Mouse (Mus musculus): ENCODE measurements around the gene Pnkp. TPM values are rescaled to one million over a fixed set of nuclear protein-coding genes. Genes with fewer than 3 reads are reported as not detected.
A peak's percentile ranks its signal among the peaks of the same experiment; 100 is the strongest.

Pnkp gene
- polyA plus RNA-seq, 1 experiment from 2014 or later: 17.4 TPM

DNA sequence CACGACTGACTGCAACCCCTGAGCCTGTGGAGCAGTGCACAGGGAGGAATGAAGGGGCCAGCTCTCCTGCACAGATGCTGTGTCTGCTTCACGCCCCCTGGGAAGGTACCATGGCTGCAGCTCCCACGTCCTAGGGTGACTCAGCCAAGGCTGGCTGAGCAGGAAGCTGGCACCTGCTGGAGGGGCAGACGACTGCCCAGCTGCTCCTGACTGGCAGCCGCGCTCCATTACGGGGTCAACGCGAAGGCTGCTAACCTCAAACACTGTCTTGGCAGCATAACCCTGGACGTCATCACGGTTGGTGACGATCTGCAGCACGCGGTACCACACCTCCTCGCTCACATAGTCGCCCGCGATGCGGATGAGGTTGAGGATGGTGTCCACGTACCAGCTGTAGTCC lies 48.5 kb downstream of the Pnkp start:
- H3K36me3 ChIP-seq (ENCODE audit: inconsistent target): peaks cover 63% of the 10 kb centered on the region
- H3K27ac ChIP-seq: no peak overlapping the region
- WGBS (ENCODE audit: missing documents): 85% methylated on average over 20 of the region's 20 CpGs
- H3K79me2 ChIP-seq (ENCODE audit: inconsistent target): no peaks in the 10 kb centered on the region
- no peak overlapping the region for H3K4me3 ChIP-seq (ENCODE audit: inconsistent target)

DNA sequence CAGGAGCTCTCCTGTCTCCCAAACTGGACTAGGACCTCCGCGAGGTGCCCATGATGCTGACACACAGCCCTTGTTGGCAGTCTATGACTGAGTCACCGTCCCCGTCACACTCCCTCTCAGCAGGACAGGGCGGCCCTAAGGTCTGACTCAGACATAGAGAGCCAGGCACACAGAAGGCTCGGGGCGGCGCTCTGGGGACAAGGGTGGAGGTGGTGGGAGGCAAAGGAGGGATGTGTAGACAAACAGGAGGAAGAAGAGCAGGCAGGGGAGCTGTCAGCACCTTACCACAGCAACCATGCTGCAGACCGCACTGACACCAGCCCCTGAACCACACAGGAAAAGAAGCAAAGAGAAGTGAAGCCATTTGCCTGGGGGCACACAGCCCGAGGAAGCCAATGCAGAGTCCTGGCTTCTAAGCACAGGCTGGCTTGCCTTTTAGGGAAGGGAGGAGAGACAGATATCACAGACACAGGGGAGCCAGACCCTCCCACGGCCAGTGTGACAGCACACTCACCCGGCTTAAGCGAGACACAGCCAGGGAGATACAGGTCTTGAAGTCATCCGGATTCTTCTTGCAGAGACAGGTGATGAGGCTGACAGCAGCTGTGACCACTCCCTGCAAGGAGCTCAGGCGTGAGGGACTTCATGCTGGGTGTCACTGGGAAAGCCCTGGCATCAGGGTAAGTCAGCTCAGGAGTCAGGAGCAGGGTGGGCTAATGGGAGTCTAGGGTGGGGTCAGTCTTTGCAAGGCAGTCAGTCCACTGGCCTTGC lies 52.0 kb downstream of the Pnkp start:
- Histone ChIP-seq H3K4me3 (ENCODE audit: inconsistent target) (no peak overlapping the region), H3K27ac (0 out of 2 replicates have a peak overlapping the region, but pooled peaks have one; percentile 4), H3K79me2 (ENCODE audit: inconsistent target) (no peaks in the 10 kb centered on the region), H3K36me3 (ENCODE audit: inconsistent target) (peaks cover 94% of the 10 kb centered on the region)
- 66% methylated on average over 15 of the region's 15 CpGs for WGBS (ENCODE audit: missing documents)

Other genes with a start within 250 kb of the Pnkp start
- not detected in 3 replicates for gene Myh14, start 186.3 kb upstream of the Pnkp start, polyA plus RNA-seq (2018)
- gene Izumo2, start 148.4 kb upstream of the Pnkp start, polyA plus RNA-seq (2018): not detected in 3 replicates
- gene Vrk3, start 108.7 kb upstream of the Pnkp start, polyA plus RNA-seq (2018): 25.2 to 68.8 TPM (median 45.1 TPM) in 3 replicates
- 0.23 to 0.60 TPM (median 0.30 TPM) in 3 replicates for gene Zfp473, start 106.1 kb upstream of the Pnkp start, polyA plus RNA-seq (2018)
- gene Nup62, start 41.1 kb upstream of the Pnkp start, polyA plus RNA-seq (2018): 60.3 to 113 TPM (median 73.8 TPM) in 3 replicates
- 2.3 to 2.8 TPM (median 2.7 TPM) in 3 replicates for gene Il4i1, start 40.8 kb upstream of the Pnkp start, polyA plus RNA-seq (2018)
- gene Atf5, start 40.5 kb upstream of the Pnkp start, polyA plus RNA-seq (2018): 29.8 to 55.7 TPM (median 36.4 TPM) in 3 replicates
- gene Akt1s1, start 8.1 kb upstream of the Pnkp start, polyA plus RNA-seq (2018): 33.4 to 56.3 TPM (median 49.1 TPM) in 3 replicates
- 25.6 to 51.8 TPM (median 28.3 TPM) in 3 replicates for gene Tbc1d17, start 8.1 kb upstream of the Pnkp start, polyA plus RNA-seq (2018)
- 38.5 to 61.7 TPM (median 49.4 TPM) in 3 replicates for gene Ptov1, start 12.6 kb downstream of the Pnkp start, polyA plus RNA-seq (2018)
- 24.5 to 28.2 TPM (median 26.1 TPM) in 3 replicates for gene Med25, start 35.6 kb downstream of the Pnkp start, polyA plus RNA-seq (2018)
- gene Fuz, start 38.9 kb downstream of the Pnkp start, polyA plus RNA-seq (2018): 4.6 to 8.8 TPM (median 6.1 TPM) in 3 replicates
- 49.8 to 76.6 TPM (median 75.0 TPM) in 3 replicates for gene Ap2a1, start 72.4 kb downstream of the Pnkp start, polyA plus RNA-seq (2018)
- gene Tsks, start 86.1 kb downstream of the Pnkp start, polyA plus RNA-seq (2018): not detected in 3 replicates
- not detected in 3 replicates for gene Cpt1c, start 117.7 kb downstream of the Pnkp start, polyA plus RNA-seq (2018)
- gene Prmt1, start 129.4 kb downstream of the Pnkp start, polyA plus RNA-seq (2018): 53.7 to 169 TPM (median 55.6 TPM) in 3 replicates
- gene Irf3, start 140.5 kb downstream of the Pnkp start, polyA plus RNA-seq (2018): 30.9 to 55.5 TPM (median 35.0 TPM) in 3 replicates
- gene Bcl2l12, start 141.6 kb downstream of the Pnkp start, polyA plus RNA-seq (2018): 10.9 to 14.5 TPM (median 12.9 TPM) in 3 replicates
- gene Scaf1, start 159.2 kb downstream of the Pnkp start, polyA plus RNA-seq (2018): 32.6 to 36.9 TPM (median 32.9 TPM) in 3 replicates
- gene Rras, start 160.8 kb downstream of the Pnkp start, polyA plus RNA-seq (2018): 23.5 to 51.8 TPM (median 29.9 TPM) in 3 replicates
- gene Prr12, start 195.7 kb downstream of the Pnkp start, polyA plus RNA-seq (2018): 15.5 to 17.7 TPM (median 17.1 TPM) in 3 replicates
- gene Nosip, start 205.3 kb downstream of the Pnkp start, polyA plus RNA-seq (2018): 40.1 to 50.7 TPM (median 45.7 TPM) in 3 replicates
- 19.0 to 31.7 TPM (median 28.6 TPM) in 3 replicates for gene Prrg2, start 205.5 kb downstream of the Pnkp start, polyA plus RNA-seq (2018)
- 0.67 to 5.1 TPM (median 3.1 TPM) in 3 replicates for gene Rcn3, start 235.1 kb downstream of the Pnkp start, polyA plus RNA-seq (2018)
- gene Fcgrt, start 246.7 kb downstream of the Pnkp start, polyA plus RNA-seq (2018): 84.4 to 284 TPM (median 160 TPM) in 3 replicates

All from macrophage (primary cell).